Mouse (Mus musculus) adrenal gland, postnatal 4 days (tissue): Measurements from ENCODE around the gene Src. TPM values are rescaled to one million over a fixed set of nuclear protein-coding genes. Genes with fewer than 3 reads are reported as not detected.

Experiments
- DNase-seq, 2 experiments: peaks; one replicate each; pipeline ENCODE4 v3.0.0; 2021 to 2022; ENCODE audit warnings: low spot score in 2 of 2, mixed read lengths in 2 of 2
- total RNA-seq, 2 experiments: library from RNA; stranded (reverse); gene quantifications; 2 replicates each; pipeline ENCODE4 v1.2.3; 2021

Gene Src
- total RNA-seq, 2 experiments from 2014 or later: 34.0 to 36.7 TPM

- no peak for DNase-seq
Measured at GRCm38 (mm10) chr2:157520496-157520895, 102.3 kb downstream of the Src start.

Other genes starting within 250 kb of the Src start
- 10 to 100 TPM; 18.1 to 20.3 TPM for gene Rbl1, start 213.9 kb upstream of the Src start, total RNA-seq
- 100 to 1,000 TPM; 237 to 244 TPM for gene Rpn2, start 139.4 kb upstream of the Src start, total RNA-seq
- gene Mroh8, start 138.9 kb upstream of the Src start, total RNA-seq: under 1 TPM; 0.65 to 0.76 TPM
- gene Ghrh, start 70.9 kb upstream of the Src start, total RNA-seq: not detected
- 10 to 100 TPM; 49.9 to 50.4 TPM for gene Manbal, start 50.9 kb upstream of the Src start, total RNA-seq
- 100 to 1,000 TPM; 380 to 391 TPM for gene Nnat, start 141.6 kb downstream of the Src start, total RNA-seq
- 100 to 1,000 TPM; 103 to 104 TPM for gene Blcap, start 152.8 kb downstream of the Src start, total RNA-seq